Comparison of ENCODE assay signal across 29 mouse cellular contexts in genomic region chrX:160906477-160906876, GRCm38 (mm10). TPM values are rescaled to one million over a fixed set of nuclear protein-coding genes. Genes with fewer than 3 reads are reported as not detected.
A peak's percentile ranks its signal among the peaks of the same experiment; 100 is the strongest.
DNase-seq lines count a peak whose midpoint lies in the region; ATAC-seq and TF ChIP-seq lines count a peak whose summit lies in the region.
"Had no signal": no experiment of that assay in that cellular context is flagged by ENCODE, and none has a peak within 500 bp of the region (broad histone marks: within the 10 kb centered on the region; RNA-seq: fewer than 3 reads in every experiment).

No protein-coding gene starts in this region.

- no peaks in the 10 kb centered on the region for H3K27me3 ChIP-seq in MEL (ENCODE audit: control insufficient read depth in 1 of 2, insufficient read depth in 2 of 2, low read length in 2 of 2)
- no peaks in the 10 kb centered on the region for H3K27me3 ChIP-seq in myocyte (ENCODE audit: control insufficient read depth, insufficient read depth, insufficient read length)
- peaks cover 3% of the 10 kb centered on the region; the same call in 1 of the 2 replicates for H3K27me3 ChIP-seq in midbrain, embryonic 11.5 days (ENCODE audit: control insufficient read depth, insufficient read depth, low read length)
- H3K27me3 ChIP-seq: CH12.LX; embryonic facial prominence, embryonic 15.5 days had no signal

- peaks cover 14 to 16% of the 10 kb centered on the region in 2 experiments for H3K4me1 ChIP-seq in MEL (ENCODE audit: control insufficient read depth in 1 of 2, insufficient read depth in 2 of 2, low read length in 2 of 2)
- H3K4me1 ChIP-seq in midbrain, embryonic 11.5 days (ENCODE audit: control insufficient read depth, insufficient read depth, low read length) = no peaks in the 10 kb centered on the region
- H3K4me1 ChIP-seq: embryonic facial prominence, embryonic 13.5 days; embryonic facial prominence, embryonic 15.5 days; forebrain, embryonic 10.5 days; forebrain, embryonic 12.5 days had no signal

- ATAC-seq in frontal cortex, adult (ENCODE audit: low TSS enrichment) = peak; percentile 70
- ATAC-seq in midbrain, embryonic 11.5 days (ENCODE audit: low FRiP score) = no peak
- ATAC-seq: CD4-positive, CD25-positive, alpha-beta regulatory T cell, adult 4 months; forebrain, embryonic 14.5 days; forebrain, embryonic 16.5 days had no signal

- no peak for TF ChIP-seq CTCF in MEL (IDR thresholded peaks at IDR 0.05 in 2 of 3, conservative IDR thresholded peaks at IDR 0.05 in 1 of 3; ENCODE audit: control insufficient read depth in 1 of 3, insufficient read depth in 1 of 3, low read depth in 2 of 3, low read length in 3 of 3, poor library complexity in 1 of 3, severe bottlenecking in 1 of 3)

- H3K27ac ChIP-seq in MEL (ENCODE audit: control insufficient read depth, low read depth, low read length) = no peak overlapping the region
- no peak overlapping the region for H3K27ac ChIP-seq in midbrain, embryonic 11.5 days (ENCODE audit: low read depth, low read length)
- H3K27ac ChIP-seq: embryonic facial prominence, embryonic 13.5 days; embryonic facial prominence, embryonic 15.5 days; forebrain, embryonic 10.5 days; forebrain, embryonic 12.5 days had no signal

- TF ChIP-seq RAD21 in MEL (IDR thresholded peaks at IDR 0.05; ENCODE audit: low read depth, low read length) = no peak

- no peak overlapping the region for H3ac ChIP-seq in myocyte (ENCODE audit: control insufficient read depth, insufficient read length)

- no peak overlapping the region for H3K9ac ChIP-seq in MEL (ENCODE audit: control insufficient read depth, low read depth, low read length, poor library complexity, severe bottlenecking)
- H3K9ac ChIP-seq in midbrain, embryonic 11.5 days (ENCODE audit: low read length) = no peak overlapping the region
- H3K9ac ChIP-seq: embryonic facial prominence, embryonic 13.5 days; embryonic facial prominence, embryonic 15.5 days; forebrain, embryonic 12.5 days had no signal

- peaks cover 0 to 26% of the 10 kb centered on the region in 2 experiments; a peak in 2 of 4 replicates for H3K36me3 ChIP-seq in MEL (ENCODE audit: control insufficient read depth in 1 of 2, insufficient read depth in 2 of 2, low read length in 2 of 2)
- H3K36me3 ChIP-seq in myocyte (ENCODE audit: control insufficient read depth, insufficient read depth) = no peaks in the 10 kb centered on the region
- H3K36me3 ChIP-seq in midbrain, embryonic 11.5 days (ENCODE audit: control insufficient read depth, insufficient read depth, low read length) = no peaks in the 10 kb centered on the region
- H3K36me3 ChIP-seq: embryonic facial prominence, embryonic 13.5 days; embryonic facial prominence, embryonic 15.5 days; forebrain, embryonic 10.5 days; forebrain, embryonic 12.5 days; G1E had no signal

- H3K4me3 ChIP-seq in MEL (ENCODE audit: control insufficient read depth in 1 of 2, insufficient read depth in 1 of 2, low read depth in 2 of 2, low read length in 2 of 2) (no peak overlapping the region), myocyte (no peak overlapping the region)
- H3K4me3 ChIP-seq in midbrain, embryonic 11.5 days (ENCODE audit: low read depth, low read length) = no peak overlapping the region
- H3K4me3 ChIP-seq: embryonic facial prominence, embryonic 13.5 days; embryonic facial prominence, embryonic 15.5 days; erythroblast, embryonic 14.5 days; forebrain, embryonic 10.5 days; forebrain, embryonic 12.5 days had no signal

- DNase-seq in frontal cortex, postnatal 10 days (ENCODE audit: low spot score in 2 of 2) = no peak
- peak; percentile 11 for DNase-seq in MEL (ENCODE audit: low read depth, low spot score)
- DNase-seq in telencephalon, adult 2 months (ENCODE audit: low read depth, low spot score) = peak; percentile 55
- DNase-seq in testis, postnatal 14 days (ENCODE audit: low spot score) = no peak
- no peak for DNase-seq in midbrain, embryonic 11.5 days (ENCODE audit: low spot score, missing footprints)
- DNase-seq: adrenal gland, adult 2 months; adrenal gland, postnatal 10 days; adrenal gland, postnatal 36 days; B cell, adult 2 months; cerebellum, adult 11 months; cerebellum, adult 18-20 months; cerebellum, adult 8-10 months; cerebellum, adult 9-11 months; cerebellum, postnatal 14 days; cerebellum, postnatal 36 days; embryo, embryonic 11 days had no signal

- no peak for TF ChIP-seq EP300 in MEL (IDR thresholded peaks at IDR 0.05; ENCODE audit: low read depth in 1 of 2, low read length in 2 of 2)

- H3K9me3 ChIP-seq in MEL (replicated peaks; ENCODE audit: insufficient read depth, low read length) = no peaks in the 10 kb centered on the region
- no peaks in the 10 kb centered on the region for H3K9me3 ChIP-seq in midbrain, embryonic 11.5 days (ENCODE audit: control insufficient read depth, low read length)
- H3K9me3 ChIP-seq: embryonic facial prominence, embryonic 13.5 days; embryonic facial prominence, embryonic 15.5 days; forebrain, embryonic 10.5 days; forebrain, embryonic 12.5 days; G1E had no signal

- WGBS in midbrain, embryonic 11.5 days = 87% methylated on average over 4 of the region's 4 CpGs

- peak overlapping the region; percentile 18 for H3K4me2 ChIP-seq in myocyte (ENCODE audit: low read depth)
- no peak overlapping the region for H3K4me2 ChIP-seq in midbrain, embryonic 11.5 days
- H3K4me2 ChIP-seq: embryonic facial prominence, embryonic 13.5 days; embryonic facial prominence, embryonic 15.5 days; forebrain, embryonic 12.5 days had no signal

- no peaks in the 10 kb centered on the region for H3K79me2 ChIP-seq in MEL (ENCODE audit: control insufficient read depth, insufficient read depth, low read length, poor library complexity)
- H3K79me2 ChIP-seq in myocyte (ENCODE audit: control insufficient read depth, insufficient read depth) = no peaks in the 10 kb centered on the region

- no peak for TF ChIP-seq POLR2A in MEL (IDR thresholded peaks at IDR 0.05; ENCODE audit: control insufficient read depth in 1 of 2, insufficient read depth in 1 of 2, low read depth in 1 of 2, low read length in 2 of 2, poor library complexity in 1 of 2)
- TF ChIP-seq POLR2A in myocyte (IDR thresholded peaks at IDR 0.05; ENCODE audit: insufficient read length, low read depth) = no peak

TF ChIP-seq in MEL, 35 proteins besides CTCF, POLR2A, EP300 and RAD21:
- TF ChIP-seq ZKSCAN1 (IDR thresholded peaks at IDR 0.05; ENCODE audit: low read depth, low read length) = no peak
- TF ChIP-seq CHD2 (IDR thresholded peaks at IDR 0.05; ENCODE audit: low read length) = no peak
- no peak for TF ChIP-seq POLR2AphosphoS2 (IDR thresholded peaks at IDR 0.05; ENCODE audit: low read length)
- TF ChIP-seq MYB (IDR thresholded peaks at IDR 0.05; ENCODE audit: low read depth, low read length) = no peak

TF ChIP-seq in myocyte, 11 proteins besides CTCF, POLR2A, EP300 and RAD21:
- TF ChIP-seq CEBPB (IDR thresholded peaks at IDR 0.05; ENCODE audit: insufficient read depth, poor library complexity, severe bottlenecking) (no peak), TCF12 (IDR thresholded peaks at IDR 0.05; ENCODE audit: insufficient read depth, poor library complexity, severe bottlenecking) (no peak), REST (IDR thresholded peaks at IDR 0.05; ENCODE audit: insufficient read depth, insufficient read length) (no peak), SRF (IDR thresholded peaks at IDR 0.05; ENCODE audit: control insufficient read depth, insufficient read length, low read depth) (no peak), MYOG (IDR thresholded peaks at IDR 0.05; ENCODE audit: control insufficient read depth in 1 of 3, insufficient read depth in 1 of 3, insufficient read length in 2 of 3, low read depth in 2 of 3) (no peak), MYOD1 (IDR thresholded peaks at IDR 0.05; ENCODE audit: control insufficient read depth in 1 of 3, insufficient read length in 2 of 3, low read depth in 2 of 3) (no peak), E2F4 (IDR thresholded peaks at IDR 0.05; ENCODE audit: insufficient read depth) (no peak), POLR2AphosphoS2 (IDR thresholded peaks at IDR 0.05; ENCODE audit: insufficient read length, low read depth) (no peak), TCF3 (IDR thresholded peaks at IDR 0.05; ENCODE audit: insufficient read length, low read depth) (no peak), MAX (IDR thresholded peaks at IDR 0.05; ENCODE audit: low read depth) (no peak), USF1 (IDR thresholded peaks at IDR 0.05; ENCODE audit: low read depth) (no peak)

RNA-seq across cellular contexts. Expression of gene Gja6, which starts 0.4 kb away (rescaled TPM):
- total RNA-seq in MEL (2012; rRNA removed) = 0.12 TPM in 1 of 2 replicates, not detected in the other
- polyA plus RNA-seq in MEL (2012; ENCODE audit: insufficient read depth in 1 of 2, insufficient read length in 2 of 2, low read depth in 1 of 2, low replicate concordance in 2 of 2, missing spikeins in 1 of 2) = under 1 TPM in 1 of 2 experiments, not detected in 1; 0.10 TPM
- polyA plus RNA-seq in myocyte (2012; fragmentation: generic; extraction: Trizol) = 0.19 TPM
- polyA plus RNA-seq in midbrain, embryonic 11.5 days (2014; fragmentation: Nextera tagmentation; extraction: Ambion mirVana) = 0.12 and 0.38 TPM in 2 replicates
- total RNA-seq: common myeloid progenitor, adult 5-6 weeks had no signal
- polyA plus RNA-seq: adrenal gland, adult 2 months; CD4-positive, CD25-positive, alpha-beta regulatory T cell, adult 4 months; erythroblast, embryonic 14.5 days; G1E had no signal

Comparison
In these comparisons a context has a peak if more than half of its experiments do, and no peak if none do; other contexts are left out.
1. DNase-seq: peak in MEL (single experiment) and telencephalon, adult 2 months (single experiment); none in frontal cortex, postnatal 10 days (0 of 2), testis, postnatal 14 days (single experiment) and midbrain, embryonic 11.5 days (single experiment).